ENCODE assay signal across 8 mouse cellular contexts in genomic region chr2:148443249-148443958, GRCm38 (mm10). TPM values are rescaled to one million over a fixed set of nuclear protein-coding genes. Genes with fewer than 3 reads are reported as not detected.
DNase-seq lines count a peak whose midpoint lies in the region; ATAC-seq and TF ChIP-seq lines count a peak whose summit lies in the region.
"Had no signal": no experiment of that assay in that cellular context is flagged by ENCODE, and none has a peak within 500 bp of the region (broad histone marks: within the 10 kb centered on the region; RNA-seq: fewer than 3 reads in every experiment).

Gene Cd93 (minus strand): TSS chr2:148443563.

- peak; percentile 83 for ATAC-seq in heart, postnatal 0 days (ENCODE audit: insufficient read depth, low read depth)
- ATAC-seq in stomach, embryonic 15.5 days (ENCODE audit: insufficient read depth, low FRiP score, low read depth) = peak; percentile 56

- H3K36me3 ChIP-seq in embryonic facial prominence, embryonic 10.5 days (replicated peaks) = no peaks in the 10 kb centered on the region
- H3K36me3 ChIP-seq in heart, postnatal 0 days (replicated peaks; ENCODE audit: control insufficient read depth, insufficient read depth, low read length) = 0 out of 2 replicates have a peak, but pooled peaks cover 3% of the 10 kb centered on the region
- H3K36me3 ChIP-seq in megakaryocyte, embryonic 14.5 days (replicated peaks; ENCODE audit: low read length) = peaks cover 8% of the 10 kb centered on the region
- no peaks in the 10 kb centered on the region for H3K36me3 ChIP-seq in stomach, embryonic 15.5 days

- DNase-seq in adrenal gland, postnatal 36 days = peak; percentile 49 to 59
- no peak for DNase-seq in embryonic facial prominence, embryonic 10.5 days (ENCODE audit: low spot score)
- DNase-seq in heart, postnatal 0 days (ENCODE audit: low spot score) = peak; percentile 57
- DNase-seq in kidney, postnatal 36 days = peak; percentile 68 to 80
- DNase-seq in urinary bladder, postnatal 25 days (ENCODE audit: low spot score) = no peak

- H3K27ac ChIP-seq in embryonic facial prominence, embryonic 10.5 days (replicated peaks) = peak within 1 kb of the TSS; percentile 16; the same call in 1 of the 2 replicates
- H3K27ac ChIP-seq in heart, postnatal 0 days (ENCODE audit: low read depth) = peak within 1 kb of the TSS; percentile 80
- H3K27ac ChIP-seq in stomach, embryonic 15.5 days = peak within 1 kb of the TSS; percentile 40; the same call in 1 of the 2 replicates

- peaks cover 24% of the 10 kb centered on the region for H3K4me1 ChIP-seq in embryonic facial prominence, embryonic 10.5 days
- H3K4me1 ChIP-seq in heart, postnatal 0 days (ENCODE audit: control insufficient read depth, insufficient read depth) = no peaks in the 10 kb centered on the region
- H3K4me1 ChIP-seq in megakaryocyte, embryonic 14.5 days = peaks cover 54% of the 10 kb centered on the region
- H3K4me1 ChIP-seq in stomach, embryonic 15.5 days = no peaks in the 10 kb centered on the region

- no peaks in the 10 kb centered on the region for H3K27me3 ChIP-seq in embryonic facial prominence, embryonic 10.5 days (replicated peaks; ENCODE audit: low read depth, poor library complexity, severe bottlenecking)
- no peaks in the 10 kb centered on the region for H3K27me3 ChIP-seq in heart, postnatal 0 days (ENCODE audit: control insufficient read depth, insufficient read depth, low read length)
- H3K27me3 ChIP-seq in megakaryocyte, embryonic 14.5 days (replicated peaks) = peaks cover 2% of the 10 kb centered on the region
- no peaks in the 10 kb centered on the region for H3K27me3 ChIP-seq in stomach, embryonic 15.5 days (replicated peaks)

- TF ChIP-seq EP300 in heart, postnatal 0 days (IDR thresholded peaks at IDR 0.05; ENCODE audit: low read depth) = no peak

- no peak for TF ChIP-seq CTCF in heart, postnatal 0 days (IDR thresholded peaks at IDR 0.05; ENCODE audit: low read depth)

- peak within 1 kb of the TSS; percentile 57 for H3K9ac ChIP-seq in heart, postnatal 0 days (replicated peaks; ENCODE audit: low read depth, low read length)
- no peak within 1 kb of the TSS for H3K9ac ChIP-seq in stomach, embryonic 15.5 days

- WGBS in embryonic facial prominence, embryonic 10.5 days = 51% methylated on average over 13 of the region's 13 CpGs
- WGBS in heart, postnatal 0 days = 26% methylated on average over 13 of the region's 13 CpGs
- WGBS in stomach, embryonic 15.5 days = 42% methylated on average over 13 of the region's 13 CpGs

- H3K4me3 ChIP-seq in embryonic facial prominence, embryonic 10.5 days = peak within 1 kb of the TSS; percentile 24; the same call in 1 of the 2 replicates
- peak within 1 kb of the TSS; percentile 43 for H3K4me3 ChIP-seq in heart, postnatal 0 days (ENCODE audit: low read depth, low read length)
- H3K4me3 ChIP-seq in megakaryocyte, embryonic 14.5 days (replicated peaks) = peak within 1 kb of the TSS; percentile 91
- H3K4me3 ChIP-seq in stomach, embryonic 15.5 days (replicated peaks) = peak within 1 kb of the TSS; percentile 16
- H3K4me3 ChIP-seq: erythroblast, embryonic 14.5 days had no signal

- no peaks in the 10 kb centered on the region for H3K9me3 ChIP-seq in embryonic facial prominence, embryonic 10.5 days
- no peaks in the 10 kb centered on the region for H3K9me3 ChIP-seq in heart, postnatal 0 days (replicated peaks; ENCODE audit: control insufficient read depth, low read length)
- no peaks in the 10 kb centered on the region for H3K9me3 ChIP-seq in megakaryocyte, embryonic 14.5 days
- H3K9me3 ChIP-seq in stomach, embryonic 15.5 days = no peaks in the 10 kb centered on the region

- peak within 1 kb of the TSS; percentile 55 for H3K4me2 ChIP-seq in heart, postnatal 0 days (ENCODE audit: low read depth, low read length)
- no peak within 1 kb of the TSS for H3K4me2 ChIP-seq in stomach, embryonic 15.5 days

RNA-seq across cellular contexts. Expression of gene Cd93, which starts in this region (rescaled TPM):
- 10 to 100 TPM; 24.2 to 55.3 TPM for total RNA-seq in adrenal gland, postnatal 36 days (2021)
- polyA plus RNA-seq in embryonic facial prominence, embryonic 10.5 days (2016; fragmentation: Nextera tagmentation; extraction: Ambion mirVana) = 5.1 and 5.6 TPM in 2 replicates
- 106 and 120 TPM in 2 replicates for total RNA-seq in heart, postnatal 0 days (2014; rRNA removed; ENCODE audit: low replicate concordance)
- 21.1 and 21.2 TPM in 2 replicates for polyA plus RNA-seq in heart, postnatal 0 days (2015; fragmentation: Nextera tagmentation; extraction: Ambion mirVana)
- polyA plus RNA-seq in megakaryocyte, embryonic 14.5 days (2012; ENCODE audit: insufficient read depth, low replicate concordance) = 1.2 TPM in 1 of 2 replicates, not detected in the other
- polyA plus RNA-seq in stomach, embryonic 15.5 days (2015; fragmentation: Nextera tagmentation; extraction: Ambion mirVana) = 10.5 and 11.2 TPM in 2 replicates

Comparison
In these comparisons a context has a peak if more than half of its experiments do, and no peak if none do; other contexts are left out.
1. DNase-seq: peak in adrenal gland, postnatal 36 days (2 of 2), heart, postnatal 0 days (single experiment) and kidney, postnatal 36 days (2 of 2); none in embryonic facial prominence, embryonic 10.5 days (single experiment) and urinary bladder, postnatal 25 days (single experiment).
2. H3K27ac ChIP-seq: peak in every context shown above with its lines; median percentile 80 in heart, postnatal 0 days; 40 in stomach, embryonic 15.5 days; 16 in embryonic facial prominence, embryonic 10.5 days.
3. H3K4me3 ChIP-seq: peak in every context shown above with its lines; median percentile 91 in megakaryocyte, embryonic 14.5 days; 43 in heart, postnatal 0 days; 24 in embryonic facial prominence, embryonic 10.5 days; 16 in stomach, embryonic 15.5 days.